Mouse (Mus musculus) midbrain, embryonic 11.5 days (tissue): ENCODE measurements around the gene Gucd1. TPM values are rescaled to one million over a fixed set of nuclear protein-coding genes. Genes with fewer than 3 reads are reported as not detected.

ENCODE experiments used
- ATAC-seq: fragments of 200-750 bp; cut with Nextera tagmentation; 2 replicates; pipeline ENCODE4 v1.8.0; 2017; ENCODE audit warnings: moderate TSS enrichment, moderate library complexity; ENCODE audit not compliant: low FRiP score
- DNase-seq: peaks from one replicate; pipeline ENCODE4 v3.0.0; 2015; ENCODE audit warnings: low spot score; ENCODE audit errors: missing footprints
- H3K27ac ChIP-seq: fragments of 300-500 bp; sonication (generic); 2 replicates; pipeline ENCODE4 v1.5.1; 2014; ENCODE audit warnings: low read depth, low read length
- H3K27me3 ChIP-seq: fragments of 300-500 bp; sonication (generic); 2 replicates; pipeline ENCODE4 v1.6.1; 2014; ENCODE audit warnings: mild to moderate bottlenecking, low read length, moderate library complexity, mixed read lengths; ENCODE audit not compliant: control insufficient read depth, insufficient read depth
- H3K36me3 ChIP-seq: fragments of 300-500 bp; sonication (generic); 2 replicates; pipeline ENCODE4 v1.6.1; 2014; ENCODE audit warnings: mild to moderate bottlenecking, low read length, moderate library complexity, mixed read lengths; ENCODE audit not compliant: control insufficient read depth, insufficient read depth
- H3K4me1 ChIP-seq: fragments of 300-500 bp; sonication (generic); 2 replicates; pipeline ENCODE4 v1.6.1; 2014; ENCODE audit warnings: low read length; ENCODE audit not compliant: control insufficient read depth, insufficient read depth
- H3K4me2 ChIP-seq: fragments of 300-500 bp; sonication (generic); 2 replicates; pipeline ENCODE4 v1.6.1; 2014; ENCODE audit warnings: mild to moderate bottlenecking, moderate library complexity
- H3K4me3 ChIP-seq: fragments of 300-500 bp; sonication (generic); 2 replicates; pipeline ENCODE4 v1.5.1; 2014; ENCODE audit warnings: low read depth, low read length
- H3K9ac ChIP-seq: fragments of 300-500 bp; sonication (generic); 2 replicates; pipeline ENCODE4 v1.6.1; 2014; ENCODE audit warnings: low read length
- H3K9me3 ChIP-seq: fragments of 300-500 bp; sonication (generic); 2 replicates; pipeline ENCODE4 v1.6.1; 2016; ENCODE audit warnings: low read length; ENCODE audit not compliant: control insufficient read depth
- WGBS: fragments of 180-500 bp; shearing (Covaris S2); extraction: QIAGEN DNeasy Blood & Tissue Kit; methylation state at CpG from one replicate; pipeline ENCODE4 v1.1.7; 2014; 5-methylcytosine and 5-hydroxymethylcytosine counted together
- polyA plus RNA-seq: library from polyadenylated mRNA; unstranded; fragments of >200 nt; fragmentation: Nextera tagmentation; extraction: Ambion mirVana; gene quantifications from 2 replicates; pipeline ENCODE4 v1.2.1, GENCODE M21; 2014

The Gucd1 gene
- polyA plus RNA-seq, 1 experiment from 2014 or later = 36.0 TPM

DNA sequence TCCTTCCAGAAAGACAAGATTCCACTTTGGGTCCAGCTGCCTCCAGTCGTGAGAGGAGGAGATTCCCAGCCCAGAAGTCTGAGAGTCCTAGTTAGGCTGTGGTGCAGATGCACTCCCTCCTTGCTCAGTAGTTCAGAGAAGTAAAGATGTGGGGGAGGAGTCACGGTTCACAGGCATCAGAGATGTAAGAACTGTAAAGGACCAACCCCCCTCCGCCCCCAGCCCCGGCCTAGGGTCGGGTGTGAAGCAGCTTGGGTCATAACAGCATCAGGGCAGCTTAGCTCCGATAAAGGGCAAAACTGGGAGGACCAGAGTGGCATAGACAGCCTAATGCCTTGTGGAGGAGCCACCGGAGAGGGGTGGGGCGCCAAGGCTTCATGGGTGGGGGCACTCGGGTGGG lies 201.3 kb downstream of the Gucd1 start:
- Histone ChIP-seq H3K27ac (no peak overlapping the region), H3K4me1 (peaks cover 3% of the 10 kb centered on the region), H3K4me3 (peak overlapping the region; percentile 35), H3K36me3 (no peaks in the 10 kb centered on the region; the same call in 1 of the 2 replicates), H3K4me2 (peak overlapping the region; percentile 51), H3K9me3 (no peaks in the 10 kb centered on the region), H3K9ac (peak overlapping the region; percentile 45), H3K27me3 (peaks cover 28% of the 10 kb centered on the region)
- 11% methylated on average over 9 of the region's 9 CpGs for WGBS
- ATAC-seq (peak; percentile 69), DNase-seq (peak; percentile 89)

DNA sequence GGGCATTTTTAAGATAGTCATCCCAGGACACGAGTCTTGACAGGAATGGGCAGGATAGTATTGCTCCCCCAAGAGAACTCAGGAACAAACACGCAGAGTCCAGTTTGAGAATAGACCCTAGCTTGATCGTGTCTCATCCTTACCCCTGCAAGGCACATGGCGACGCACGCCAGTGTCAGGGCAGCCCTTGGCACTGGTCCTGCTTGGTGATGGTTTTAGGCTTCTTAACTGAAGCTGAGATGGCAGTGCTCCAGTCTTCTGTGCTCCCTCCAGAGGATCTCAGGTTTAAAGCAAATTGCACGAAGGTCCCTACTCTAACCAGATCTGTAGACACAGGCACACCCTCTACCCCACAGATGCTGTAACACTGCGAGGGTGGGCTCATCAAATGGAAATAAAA lies 202.0 kb downstream of the Gucd1 start:
- no peak overlapping the region for H3K9ac ChIP-seq
- peaks cover 3% of the 10 kb centered on the region for H3K4me1 ChIP-seq
- 83% methylated on average over 8 of the region's 8 CpGs for WGBS
- H3K27ac ChIP-seq = no peak overlapping the region
- DNase-seq = no peak
- no peak overlapping the region for H3K4me3 ChIP-seq
- H3K27me3 ChIP-seq = peaks cover 28% of the 10 kb centered on the region
- no peaks in the 10 kb centered on the region for H3K9me3 ChIP-seq
- H3K36me3 ChIP-seq = no peaks in the 10 kb centered on the region; the same call in 1 of the 2 replicates
- ATAC-seq = no peak
- no peak overlapping the region for H3K4me2 ChIP-seq

DNA sequence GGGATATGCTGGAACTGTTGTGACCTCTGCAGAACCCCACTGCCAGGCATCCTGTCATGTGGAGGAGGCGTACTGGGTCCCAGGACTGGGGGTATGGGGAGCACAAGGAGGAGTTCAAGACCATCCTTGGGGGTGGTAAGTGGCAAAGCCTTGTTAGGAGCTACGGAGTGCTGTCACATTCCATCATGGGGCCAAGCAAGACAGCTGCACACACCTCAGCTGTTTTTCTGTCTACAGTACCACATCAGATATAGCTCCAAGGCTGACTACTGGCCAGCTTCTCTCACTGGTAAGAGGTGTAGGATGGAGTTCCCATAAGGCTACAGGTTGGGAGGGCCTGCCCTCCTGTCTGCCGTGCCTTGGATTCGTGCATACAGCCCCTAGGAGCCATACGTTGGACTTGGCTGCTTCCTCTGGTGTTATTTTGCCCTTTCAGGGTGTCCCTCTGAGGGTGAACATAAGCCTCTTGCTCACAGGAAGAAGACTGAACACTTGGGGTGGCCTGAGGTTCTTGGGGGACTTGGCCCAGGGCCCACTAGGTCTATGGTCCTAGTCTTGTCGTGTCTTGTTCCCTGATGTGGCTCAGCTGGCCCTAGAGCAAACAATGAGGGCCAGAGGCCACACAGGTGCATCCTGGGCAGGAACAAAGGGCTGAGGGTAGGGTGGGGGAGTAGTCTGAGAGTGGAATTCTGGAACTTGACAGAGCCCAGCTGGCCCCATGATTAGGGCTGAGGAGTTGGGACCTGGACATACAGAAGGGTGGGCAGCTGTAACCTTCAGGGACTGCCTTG lies 203.4 kb downstream of the Gucd1 start:
- H3K9me3 ChIP-seq = no peaks in the 10 kb centered on the region
- H3K36me3 ChIP-seq = peaks cover 3% of the 10 kb centered on the region; the same call in 1 of the 2 replicates
- no peak overlapping the region for H3K4me3 ChIP-seq
- peaks cover 3% of the 10 kb centered on the region for H3K4me1 ChIP-seq
- 73% methylated on average over 6 of the region's 6 CpGs for WGBS
- peaks cover 28% of the 10 kb centered on the region for H3K27me3 ChIP-seq
- ATAC-seq (no peak), DNase-seq (no peak)
- no peak overlapping the region for H3K4me2 ChIP-seq
- no peak overlapping the region for H3K9ac ChIP-seq
- H3K27ac ChIP-seq = no peak overlapping the region

DNA sequence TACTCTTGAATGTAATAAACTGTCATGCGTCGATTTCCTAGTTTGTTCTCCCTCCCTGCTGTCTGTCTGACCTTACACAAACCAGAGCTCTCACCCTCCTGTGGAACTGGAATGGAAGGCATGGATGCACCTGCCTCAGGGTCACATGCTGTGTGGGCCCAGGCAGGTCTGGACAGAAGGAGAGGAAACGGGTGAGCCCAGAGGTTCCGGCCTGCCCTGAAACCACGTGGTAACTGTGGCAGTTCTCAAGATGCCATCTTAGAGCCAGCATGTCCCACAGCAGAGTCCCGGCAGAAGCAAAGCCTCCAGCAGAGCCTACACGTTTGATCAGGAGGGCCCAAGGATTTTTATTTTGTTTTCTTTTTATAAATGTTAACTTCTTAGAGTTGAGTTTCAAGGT lies 205.4 kb downstream of the Gucd1 start:
- H3K36me3 ChIP-seq = peaks cover 11% of the 10 kb centered on the region; the same call in 1 of the 2 replicates
- peaks cover 12% of the 10 kb centered on the region for H3K27me3 ChIP-seq
- H3K4me3 ChIP-seq = no peak overlapping the region
- H3K9ac ChIP-seq = no peak overlapping the region
- no peak overlapping the region for H3K27ac ChIP-seq
- no peaks in the 10 kb centered on the region for H3K9me3 ChIP-seq
- no peak overlapping the region for H3K4me2 ChIP-seq
- ATAC-seq (no peak), DNase-seq (no peak)
- peaks cover 3% of the 10 kb centered on the region for H3K4me1 ChIP-seq
- 80% methylated on average over 7 of the region's 7 CpGs for WGBS

DNA sequence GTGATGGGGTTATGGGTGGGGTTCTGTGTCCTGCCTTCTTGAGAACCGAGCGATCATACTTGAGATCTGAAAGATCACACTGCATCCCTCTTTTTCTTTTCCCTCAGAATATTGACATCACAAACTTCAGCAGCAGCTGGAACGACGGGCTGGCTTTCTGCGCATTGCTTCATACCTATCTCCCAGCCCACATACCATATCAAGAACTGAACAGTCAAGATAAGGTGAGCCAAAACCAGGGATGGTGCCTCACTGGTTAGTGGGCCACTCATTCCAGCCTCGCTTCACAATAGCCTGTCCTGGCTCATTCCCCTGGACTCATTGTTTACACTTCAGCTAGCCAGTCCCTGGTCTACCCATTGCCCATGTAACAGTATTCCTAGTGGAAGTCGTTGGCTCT lies 210.6 kb downstream of the Gucd1 start:
- peaks cover 11% of the 10 kb centered on the region; the same call in 1 of the 2 replicates for H3K36me3 ChIP-seq
- DNase-seq = no peak
- H3K4me2 ChIP-seq = no peak overlapping the region
- no peak overlapping the region for H3K27ac ChIP-seq
- H3K4me1 ChIP-seq = no peaks in the 10 kb centered on the region
- no peak for ATAC-seq
- H3K27me3 ChIP-seq = no peaks in the 10 kb centered on the region
- no peak overlapping the region for H3K4me3 ChIP-seq
- no peak overlapping the region for H3K9ac ChIP-seq
- WGBS = 88% methylated on average over 7 of the region's 7 CpGs
- no peaks in the 10 kb centered on the region for H3K9me3 ChIP-seq

DNA sequence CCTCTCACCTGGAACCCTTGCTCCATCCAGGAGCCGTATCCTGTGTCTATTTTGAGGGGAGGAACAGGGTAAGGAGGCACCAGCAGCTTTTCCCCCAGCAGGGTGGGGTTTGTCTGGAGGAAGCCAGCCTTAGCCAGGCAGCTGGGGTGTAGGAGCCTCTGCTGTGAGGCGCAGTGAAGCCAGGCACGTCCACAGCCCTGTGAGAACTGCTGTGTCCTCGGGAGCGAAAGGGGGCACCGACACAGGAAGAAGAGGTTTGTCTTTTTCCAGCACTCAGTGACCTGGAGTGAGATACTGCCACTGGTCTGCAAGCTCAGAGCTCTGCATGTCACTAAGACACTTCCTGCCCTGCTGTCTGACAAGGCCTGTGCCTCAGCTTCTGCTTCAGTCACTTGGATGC lies 213.4 kb downstream of the Gucd1 start:
- 83% methylated on average over 6 of the region's 6 CpGs for WGBS
- H3K4me1 ChIP-seq = no peaks in the 10 kb centered on the region
- no peaks in the 10 kb centered on the region for H3K9me3 ChIP-seq
- H3K9ac ChIP-seq = no peak overlapping the region
- ATAC-seq (no peak), DNase-seq (no peak)
- no peaks in the 10 kb centered on the region for H3K27me3 ChIP-seq
- peaks cover 8% of the 10 kb centered on the region; the same call in 1 of the 2 replicates for H3K36me3 ChIP-seq
- H3K4me2 ChIP-seq = no peak overlapping the region
- H3K27ac ChIP-seq = no peak overlapping the region
- H3K4me3 ChIP-seq = no peak overlapping the region

DNA sequence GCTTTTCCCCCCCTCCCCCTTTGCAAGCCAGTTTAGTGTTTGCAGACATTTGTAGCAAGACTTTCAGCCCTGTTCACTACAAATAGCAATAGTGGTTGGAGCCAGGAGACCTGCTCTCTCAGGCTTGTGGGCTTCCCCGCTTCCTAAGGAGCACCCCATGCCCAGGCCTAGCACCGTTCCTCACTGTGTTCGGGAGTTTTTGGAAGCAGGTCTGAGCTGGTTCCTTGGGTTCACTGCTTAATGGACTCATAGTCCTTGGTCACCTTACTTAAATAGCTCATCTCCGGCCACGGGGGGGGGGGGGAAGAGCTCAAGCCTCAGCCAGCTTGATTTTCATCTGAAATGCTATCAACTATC lies 213.7 kb downstream of the Gucd1 start:
- no peaks in the 10 kb centered on the region for H3K27me3 ChIP-seq
- H3K4me1 ChIP-seq = no peaks in the 10 kb centered on the region
- H3K4me3 ChIP-seq = no peak overlapping the region
- no peak overlapping the region for H3K4me2 ChIP-seq
- DNase-seq = no peak
- H3K9ac ChIP-seq = no peak overlapping the region
- WGBS = 87% methylated on average over 5 of the region's 5 CpGs
- no peak for ATAC-seq
- peaks cover 8% of the 10 kb centered on the region; the same call in 1 of the 2 replicates for H3K36me3 ChIP-seq
- H3K27ac ChIP-seq = no peak overlapping the region
- H3K9me3 ChIP-seq = no peaks in the 10 kb centered on the region

DNA sequence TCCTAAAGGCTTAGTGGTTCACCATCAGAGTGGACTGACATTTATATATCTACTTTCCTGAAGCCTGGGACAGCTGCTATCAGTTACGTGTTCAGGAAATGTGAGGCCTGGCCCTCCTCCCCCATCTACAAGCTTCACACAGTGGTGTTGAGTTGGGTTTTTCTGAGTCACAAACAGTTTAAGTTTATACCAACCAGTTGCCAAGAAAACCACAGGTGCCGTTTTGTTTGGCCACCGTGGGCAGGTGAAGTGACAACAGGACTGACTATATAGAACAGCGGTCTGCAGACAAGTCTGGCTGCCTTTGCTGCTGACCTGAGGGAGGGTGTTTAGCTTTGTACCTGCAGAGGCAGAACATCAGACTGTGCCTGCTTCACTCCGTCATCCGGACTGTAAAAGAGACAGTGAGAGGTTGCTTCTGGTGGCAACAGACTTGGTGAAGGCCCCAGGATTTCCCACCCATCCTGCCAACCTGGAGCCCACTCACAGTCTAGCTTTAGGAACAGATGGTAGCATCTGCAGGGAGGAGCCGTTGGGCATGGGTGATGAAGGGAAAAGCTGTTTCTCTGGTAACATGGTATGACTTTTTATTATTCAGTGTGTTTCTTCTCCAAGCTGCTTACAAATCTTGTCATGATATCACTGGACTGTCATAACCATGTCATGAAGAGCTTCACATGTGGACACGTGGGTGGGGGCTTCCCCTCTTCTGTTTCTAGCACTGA lies 214.3 kb downstream of the Gucd1 start:
- WGBS = 88% methylated on average over 8 of the region's 8 CpGs
- Histone ChIP-seq H3K36me3 (peaks cover 8% of the 10 kb centered on the region; the same call in 1 of the 2 replicates), H3K27ac (no peak overlapping the region), H3K4me3 (no peak overlapping the region), H3K4me2 (no peak overlapping the region), H3K9me3 (no peaks in the 10 kb centered on the region), H3K9ac (no peak overlapping the region), H3K27me3 (no peaks in the 10 kb centered on the region), H3K4me1 (no peaks in the 10 kb centered on the region)
- no peak for DNase-seq
- ATAC-seq = no peak

DNA sequence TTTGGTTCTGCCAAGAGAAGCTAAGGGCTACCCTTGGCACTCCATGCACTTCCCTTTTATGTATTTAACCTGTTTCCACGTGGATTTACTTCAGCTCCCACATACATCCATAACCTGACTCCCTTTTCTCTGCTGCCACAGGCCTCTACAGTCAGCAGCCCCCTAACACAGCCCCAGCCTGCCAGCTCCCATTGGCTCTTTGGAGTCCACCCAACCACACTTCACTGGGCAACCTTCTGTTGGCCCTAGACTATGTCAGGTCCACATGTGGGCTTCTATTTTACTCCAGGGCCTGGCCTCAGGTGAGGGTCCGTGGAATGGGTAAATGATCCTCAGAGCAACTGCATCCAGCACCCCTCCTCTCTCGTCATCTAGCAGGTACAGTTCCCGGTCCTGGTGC lies 215.2 kb downstream of the Gucd1 start:
- no peak for ATAC-seq
- DNase-seq = no peak
- H3K4me3 ChIP-seq = no peak overlapping the region
- H3K4me1 ChIP-seq = no peaks in the 10 kb centered on the region
- no peak overlapping the region for H3K27ac ChIP-seq
- 88% methylated on average over 4 of the region's 4 CpGs for WGBS
- H3K27me3 ChIP-seq = no peaks in the 10 kb centered on the region
- H3K4me2 ChIP-seq = no peak overlapping the region
- peaks cover under 1% of the 10 kb centered on the region; the same call in 1 of the 2 replicates for H3K36me3 ChIP-seq
- H3K9me3 ChIP-seq = no peaks in the 10 kb centered on the region
- H3K9ac ChIP-seq = no peak overlapping the region
